Mouse (Mus musculus): ENCODE data around the gene Ctse. TPM values are rescaled to one million over a fixed set of nuclear protein-coding genes. Genes with fewer than 3 reads are reported as not detected.

Ctse gene
- total and polyA plus RNA-seq, 3 experiments: 55.2 to 92.7 TPM; not detected in 1

DNA sequence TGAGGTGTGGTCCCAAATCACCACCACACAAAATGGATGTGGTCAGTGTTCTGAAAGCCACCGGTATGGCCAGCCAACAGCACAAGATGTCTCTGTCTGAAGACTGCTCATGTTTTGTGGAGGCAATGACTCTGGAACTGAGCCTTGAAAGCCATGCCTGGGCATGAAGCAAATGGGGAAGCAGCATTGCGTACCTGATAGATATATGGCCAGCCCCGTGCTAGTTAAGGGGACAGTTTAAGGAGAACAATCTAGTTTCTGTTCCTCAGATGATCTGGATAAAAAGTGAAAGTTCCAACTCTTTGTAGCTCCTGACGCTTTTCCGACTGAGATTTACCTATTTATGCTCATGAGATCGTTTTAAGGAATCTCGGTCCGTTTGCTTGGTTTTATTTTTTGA, 33.0 kb downstream of the Ctse start:
- peaks cover 0 to 6% of the 10 kb centered on the region in 2 experiments; a peak in 1 of 4 replicates for H3K4me1 ChIP-seq (ENCODE audit: control insufficient read depth in 1 of 2, insufficient read depth in 2 of 2, low read length in 2 of 2)
- no peaks in the 10 kb centered on the region for H3K9me3 ChIP-seq (replicated peaks; ENCODE audit: insufficient read depth, low read length)
- no peak overlapping the region for H3K9ac ChIP-seq (ENCODE audit: control insufficient read depth, low read depth, low read length, poor library complexity, severe bottlenecking)
- DNase-seq (ENCODE audit: low read depth, low spot score): no peak
- H3K79me2 ChIP-seq (ENCODE audit: control insufficient read depth, insufficient read depth, low read length, poor library complexity): no peaks in the 10 kb centered on the region
- no peak overlapping the region for H3K4me3 ChIP-seq (ENCODE audit: control insufficient read depth in 1 of 2, insufficient read depth in 1 of 2, low read depth in 2 of 2, low read length in 2 of 2)
- peaks cover 0 to 5% of the 10 kb centered on the region in 2 experiments; a peak in 2 of 4 replicates for H3K36me3 ChIP-seq (ENCODE audit: control insufficient read depth in 1 of 2, insufficient read depth in 2 of 2, low read length in 2 of 2)
- TF ChIP-seq ZMIZ1 (IDR thresholded peaks at IDR 0.05; ENCODE audit: low read depth, low read length): no peak
- no peak for TF ChIP-seq CHD1 (IDR thresholded peaks at IDR 0.05; ENCODE audit: low read depth, low read length)
- no peak for TF ChIP-seq MAX (IDR thresholded peaks at IDR 0.05; ENCODE audit: low read length)
- TF ChIP-seq ELF1 (IDR thresholded peaks at IDR 0.05; ENCODE audit: low read depth, low read length): no peak
- TF ChIP-seq RAD21 (IDR thresholded peaks at IDR 0.05; ENCODE audit: low read depth, low read length): no peak
- no peak for TF ChIP-seq NRF1 (IDR thresholded peaks at IDR 0.05; ENCODE audit: insufficient read depth, low read depth, low read length, poor library complexity, severe bottlenecking)
- TF ChIP-seq SIN3A (IDR thresholded peaks at IDR 0.05; ENCODE audit: low read length): no peak
- no peak for TF ChIP-seq CHD2 (IDR thresholded peaks at IDR 0.05; ENCODE audit: low read length)
- TF ChIP-seq TBP (IDR thresholded peaks at IDR 0.05; ENCODE audit: low read depth, low read length): no peak
- TF ChIP-seq ZNF384 (IDR thresholded peaks at IDR 0.05; ENCODE audit: low read depth, low read length): no peak
- no peak for TF ChIP-seq POLR2AphosphoS5 (IDR thresholded peaks at IDR 0.05; ENCODE audit: borderline replicate concordance, low read depth, low read length)
- TF ChIP-seq MAFK (IDR thresholded peaks at IDR 0.05; ENCODE audit: borderline replicate concordance, low read depth, low read length): no peak
- no peak for TF ChIP-seq UBTF (IDR thresholded peaks at IDR 0.05; ENCODE audit: borderline replicate concordance, insufficient read depth, low read depth, low read length)
- no peak for TF ChIP-seq MAZ (IDR thresholded peaks at IDR 0.05; ENCODE audit: low read depth, low read length)
- H3K27ac ChIP-seq (ENCODE audit: control insufficient read depth, low read depth, low read length): no peak overlapping the region
- no peaks in the 10 kb centered on the region for H3K27me3 ChIP-seq (ENCODE audit: control insufficient read depth in 1 of 2, insufficient read depth in 2 of 2, low read length in 2 of 2)

- Histone ChIP-seq H3K9ac (ENCODE audit: control insufficient read depth, low read depth, low read length, poor library complexity, severe bottlenecking) (no peak overlapping the region), H3K36me3 (ENCODE audit: control insufficient read depth in 1 of 2, insufficient read depth in 2 of 2, low read length in 2 of 2) (peaks cover 0 to 4% of the 10 kb centered on the region in 2 experiments; a peak in 2 of 4 replicates), H3K27ac (ENCODE audit: control insufficient read depth, low read depth, low read length) (no peak overlapping the region), H3K9me3 (replicated peaks; ENCODE audit: insufficient read depth, low read length) (no peaks in the 10 kb centered on the region), H3K4me3 (ENCODE audit: control insufficient read depth in 1 of 2, insufficient read depth in 1 of 2, low read depth in 2 of 2, low read length in 2 of 2) (no peak overlapping the region), H3K4me1 (ENCODE audit: control insufficient read depth in 1 of 2, insufficient read depth in 2 of 2, low read length in 2 of 2) (peaks cover 0 to 6% of the 10 kb centered on the region in 2 experiments; a peak in 1 of 4 replicates), H3K79me2 (ENCODE audit: control insufficient read depth, insufficient read depth, low read length, poor library complexity) (no peaks in the 10 kb centered on the region), H3K27me3 (ENCODE audit: control insufficient read depth in 1 of 2, insufficient read depth in 2 of 2, low read length in 2 of 2) (no peaks in the 10 kb centered on the region)
- no peak for TF ChIP-seq POLR2AphosphoS2 (IDR thresholded peaks at IDR 0.05; ENCODE audit: low read length)
- no peak for TF ChIP-seq MYC (IDR thresholded peaks at IDR 0.05; ENCODE audit: low read depth, low read length)
- no peak for TF ChIP-seq MYB (IDR thresholded peaks at IDR 0.05; ENCODE audit: low read depth, low read length)
- TF ChIP-seq KAT2A (conservative IDR thresholded peaks at IDR 0.05; ENCODE audit: low read depth, low read length): no peak
- TF ChIP-seq RAD21 (IDR thresholded peaks at IDR 0.05; ENCODE audit: low read depth, low read length): no peak
- no peak for DNase-seq (ENCODE audit: low read depth, low spot score)
These were observed 34.3 kb downstream of the Ctse start for GRCm38 (mm10) chr1:131672361-131672760.

Data from MEL (cell line).